Mouse (Mus musculus): ENCODE data around the gene Zdhhc8. TPM values are rescaled to one million over a fixed set of nuclear protein-coding genes. Genes with fewer than 3 reads are reported as not detected.

Zdhhc8 gene
- 28.7 and 29.5 TPM in 2 replicates for polyA plus RNA-seq (2011; ENCODE audit: insufficient read length, low read depth, missing spikeins)

DNA sequence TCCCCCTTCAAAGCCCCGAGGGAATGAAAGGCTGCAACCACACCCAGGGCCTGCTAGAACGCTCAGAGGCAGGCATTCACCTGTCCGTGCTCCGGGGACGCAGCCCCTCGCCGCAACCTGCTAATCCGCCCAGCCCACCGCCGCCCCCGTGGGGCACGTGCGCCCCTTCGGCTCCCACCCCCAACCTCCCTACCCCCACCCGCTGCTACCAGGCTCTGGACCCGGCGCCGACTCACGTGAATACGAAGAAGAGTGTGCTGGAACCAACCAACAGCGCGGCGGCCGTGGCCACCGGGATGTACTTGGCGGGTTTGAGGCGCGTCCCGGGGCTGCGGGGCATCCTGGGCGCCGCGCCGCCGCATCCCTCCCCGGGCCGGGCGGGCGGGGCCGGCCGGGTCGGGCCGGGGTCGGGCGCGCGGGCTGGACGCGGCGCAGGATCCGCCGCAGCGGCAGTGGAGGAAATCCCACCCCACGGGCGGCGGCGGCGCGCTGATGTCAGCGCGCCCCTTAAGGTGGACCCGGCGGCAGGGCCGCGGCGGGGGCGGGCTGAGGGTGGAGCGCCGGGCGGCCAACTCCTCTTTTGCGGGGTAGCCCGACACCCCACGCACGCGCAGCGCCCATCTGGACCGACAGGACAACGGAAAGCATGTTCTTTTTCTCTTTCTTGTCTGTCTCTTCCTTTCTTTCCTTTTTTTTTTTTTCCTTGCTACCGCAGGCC, at the start of gene Zdhhc8:
Gene Zdhhc8, minus strand, starts transcription at position 466 of the 718 bp plus-strand sequence.
- Histone ChIP-seq H3K27ac (ENCODE audit: insufficient read depth, low read length) (peak within 1 kb of the TSS; percentile 83), H3K4me1 (ENCODE audit: control insufficient read depth, insufficient read depth, low read length) (peaks cover 10% of the 10 kb centered on the region; the same call in 1 of the 2 replicates), H3K4me3 (ENCODE audit: insufficient read depth, low read length) (peak within 1 kb of the TSS; percentile 74)
- TF ChIP-seq CTCF (IDR thresholded peaks at IDR 0.05; ENCODE audit: borderline replicate concordance, insufficient read depth, low read length) (no peak), POLR2A (IDR thresholded peaks at IDR 0.05; ENCODE audit: low read depth, low read length) (peak; percentile 59)

DNA sequence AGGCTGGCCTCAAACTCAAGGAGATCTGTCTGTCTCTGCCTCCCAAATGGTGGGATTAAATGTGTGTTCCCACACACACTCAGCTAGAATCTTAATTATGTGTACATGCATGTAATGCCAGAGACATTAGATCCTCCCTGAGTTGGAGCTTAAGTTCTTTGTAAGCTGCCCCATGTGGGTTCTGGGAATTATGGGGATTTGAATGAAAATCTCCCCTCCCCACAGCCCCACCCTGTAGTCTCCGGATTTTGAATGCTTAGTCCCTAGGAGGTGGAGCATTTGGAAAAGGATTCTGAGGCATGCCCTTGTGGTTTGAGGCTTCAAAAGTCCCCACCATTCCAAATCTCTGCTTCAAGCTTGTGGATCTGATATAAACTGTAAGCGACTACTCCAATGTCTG, 40.2 kb upstream of the Zdhhc8 start:
- TF ChIP-seq POLR2A (IDR thresholded peaks at IDR 0.05; ENCODE audit: low read depth, low read length): no peak
- TF ChIP-seq CTCF (IDR thresholded peaks at IDR 0.05; ENCODE audit: borderline replicate concordance, insufficient read depth, low read length): no peak
- Histone ChIP-seq H3K4me1 (ENCODE audit: control insufficient read depth, insufficient read depth, low read length) (no peaks in the 10 kb centered on the region), H3K4me3 (ENCODE audit: insufficient read depth, low read length) (no peak overlapping the region), H3K27ac (ENCODE audit: insufficient read depth, low read length) (no peak overlapping the region)

DNA sequence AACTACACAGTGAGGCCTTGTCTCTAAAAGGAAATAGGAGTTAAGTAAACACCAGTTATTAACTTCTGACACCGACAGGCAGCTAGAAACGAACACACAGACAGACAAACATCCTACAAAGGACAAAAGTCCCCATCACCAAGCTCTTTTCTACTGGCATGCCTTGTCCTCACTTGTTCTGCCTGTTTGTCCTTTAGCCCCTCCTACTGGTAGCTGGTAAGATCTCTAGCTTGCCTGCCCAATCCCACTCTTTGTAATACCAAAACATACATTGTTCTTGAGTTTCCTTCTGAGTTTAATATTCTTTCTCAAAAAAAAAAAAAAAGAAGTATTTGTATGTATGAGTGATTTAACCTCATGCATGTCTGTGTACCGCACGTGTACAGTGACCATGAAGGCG, 33.2 kb upstream of the Zdhhc8 start:
- TF ChIP-seq CTCF (IDR thresholded peaks at IDR 0.05; ENCODE audit: borderline replicate concordance, insufficient read depth, low read length) (no peak), POLR2A (IDR thresholded peaks at IDR 0.05; ENCODE audit: low read depth, low read length) (no peak)
- Histone ChIP-seq H3K4me3 (ENCODE audit: insufficient read depth, low read length) (no peak overlapping the region), H3K27ac (ENCODE audit: insufficient read depth, low read length) (no peak overlapping the region), H3K4me1 (ENCODE audit: control insufficient read depth, insufficient read depth, low read length) (no peaks in the 10 kb centered on the region)

DNA sequence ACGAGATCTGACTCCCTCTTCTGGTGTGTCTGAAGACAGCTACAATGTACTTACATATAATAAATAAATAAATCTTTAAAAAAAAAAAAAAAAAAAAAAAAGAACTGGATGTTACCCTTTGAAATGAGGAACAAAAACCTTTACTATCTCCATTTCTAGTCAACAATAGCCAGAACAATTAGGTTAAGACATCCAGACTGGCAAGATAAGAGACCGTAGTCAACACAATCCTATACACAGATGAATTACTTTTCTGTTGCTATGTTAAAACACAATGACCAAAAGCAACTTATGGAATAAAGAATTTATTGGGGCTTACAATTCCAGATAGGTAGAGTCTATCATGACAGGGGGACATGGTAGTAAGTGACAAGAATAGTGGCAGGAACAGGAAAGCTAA, 30.1 kb upstream of the Zdhhc8 start:
- H3K4me3 ChIP-seq (ENCODE audit: insufficient read depth, low read length): no peak overlapping the region
- no peak overlapping the region for H3K27ac ChIP-seq (ENCODE audit: insufficient read depth, low read length)
- no peak for TF ChIP-seq POLR2A (IDR thresholded peaks at IDR 0.05; ENCODE audit: low read depth, low read length)
- no peak for TF ChIP-seq CTCF (IDR thresholded peaks at IDR 0.05; ENCODE audit: borderline replicate concordance, insufficient read depth, low read length)
- no peaks in the 10 kb centered on the region for H3K4me1 ChIP-seq (ENCODE audit: control insufficient read depth, insufficient read depth, low read length)

DNA sequence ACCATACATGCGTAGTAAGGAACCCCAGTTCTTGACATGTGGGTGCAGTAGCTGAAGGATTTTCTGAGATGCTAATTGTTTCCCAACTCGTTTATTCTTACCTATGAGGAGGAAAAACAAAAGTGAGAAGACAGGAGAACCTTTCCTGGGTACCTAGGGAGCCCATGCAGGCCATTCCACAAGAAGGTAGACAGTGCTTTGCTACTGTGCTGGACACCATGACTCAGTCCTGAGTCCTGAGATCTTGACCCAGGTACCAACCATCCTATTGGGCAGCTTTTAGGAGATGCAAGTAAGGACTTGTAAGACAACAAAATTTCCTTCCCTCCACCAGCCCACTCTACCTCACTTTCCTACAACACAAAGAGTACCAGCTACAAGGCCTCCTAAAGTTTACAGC, 23.3 kb upstream of the Zdhhc8 start, which contains the start of gene Gm49776:
Gene Gm49776, minus strand, starts transcription at position 101 of the 400 bp plus-strand sequence.
- Histone ChIP-seq H3K4me3 (ENCODE audit: insufficient read depth, low read length) (no peak within 1 kb of the TSS), H3K27ac (ENCODE audit: insufficient read depth, low read length) (no peak within 1 kb of the TSS), H3K4me1 (ENCODE audit: control insufficient read depth, insufficient read depth, low read length) (no peaks in the 10 kb centered on the region)
- TF ChIP-seq POLR2A (IDR thresholded peaks at IDR 0.05; ENCODE audit: low read depth, low read length) (no peak), CTCF (IDR thresholded peaks at IDR 0.05; ENCODE audit: borderline replicate concordance, insufficient read depth, low read length) (no peak)

DNA sequence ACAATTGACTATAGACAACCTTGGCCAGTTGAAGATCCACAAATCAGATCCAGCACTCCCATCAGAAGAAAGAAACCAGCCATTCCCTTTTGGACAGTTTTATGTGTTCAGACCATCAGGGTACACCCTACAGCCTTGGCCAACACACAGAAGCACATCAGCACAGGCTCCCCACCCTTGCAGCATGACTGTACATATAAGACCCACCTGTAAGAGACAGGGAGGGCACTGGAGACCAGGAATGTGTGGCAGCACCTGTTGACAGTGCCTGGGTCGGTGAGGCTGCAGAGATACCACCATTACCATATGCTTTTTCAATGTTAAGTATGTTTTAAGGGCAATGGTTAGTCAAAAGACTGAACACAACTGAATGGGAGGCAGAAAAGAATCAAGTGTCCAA, 18.9 kb upstream of the Zdhhc8 start:
- peaks cover 6% of the 10 kb centered on the region; the same call in 1 of the 2 replicates for H3K4me1 ChIP-seq (ENCODE audit: control insufficient read depth, insufficient read depth, low read length)
- H3K4me3 ChIP-seq (ENCODE audit: insufficient read depth, low read length): no peak overlapping the region
- TF ChIP-seq POLR2A (IDR thresholded peaks at IDR 0.05; ENCODE audit: low read depth, low read length) (no peak), CTCF (IDR thresholded peaks at IDR 0.05; ENCODE audit: borderline replicate concordance, insufficient read depth, low read length) (no peak)
- no peak overlapping the region for H3K27ac ChIP-seq (ENCODE audit: insufficient read depth, low read length)

DNA sequence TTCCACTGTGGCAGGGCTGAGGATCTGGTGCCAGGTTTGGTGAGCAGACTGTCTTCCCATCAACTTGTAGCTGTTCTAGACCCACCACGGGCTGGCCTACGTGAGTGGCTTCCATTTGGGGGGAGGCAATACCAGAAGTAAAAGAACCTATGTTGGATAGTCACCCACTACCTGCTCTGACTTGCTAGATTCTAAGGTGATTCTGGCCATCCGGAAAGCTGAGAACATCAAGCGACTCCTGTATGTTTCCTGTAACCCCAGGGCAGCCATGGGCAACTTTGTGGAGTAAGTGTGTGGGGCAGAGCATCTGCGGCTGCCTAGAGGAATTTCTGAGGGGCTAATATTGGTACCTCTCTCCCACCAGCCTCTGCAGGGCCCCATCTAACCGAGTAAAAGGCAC, 17.8 kb upstream of the Zdhhc8 start:
- Histone ChIP-seq H3K27ac (ENCODE audit: insufficient read depth, low read length) (no peak overlapping the region), H3K4me1 (ENCODE audit: control insufficient read depth, insufficient read depth, low read length) (peaks cover 6% of the 10 kb centered on the region; the same call in 1 of the 2 replicates), H3K4me3 (ENCODE audit: insufficient read depth, low read length) (no peak overlapping the region)
- TF ChIP-seq CTCF (IDR thresholded peaks at IDR 0.05; ENCODE audit: borderline replicate concordance, insufficient read depth, low read length): no peak

DNA sequence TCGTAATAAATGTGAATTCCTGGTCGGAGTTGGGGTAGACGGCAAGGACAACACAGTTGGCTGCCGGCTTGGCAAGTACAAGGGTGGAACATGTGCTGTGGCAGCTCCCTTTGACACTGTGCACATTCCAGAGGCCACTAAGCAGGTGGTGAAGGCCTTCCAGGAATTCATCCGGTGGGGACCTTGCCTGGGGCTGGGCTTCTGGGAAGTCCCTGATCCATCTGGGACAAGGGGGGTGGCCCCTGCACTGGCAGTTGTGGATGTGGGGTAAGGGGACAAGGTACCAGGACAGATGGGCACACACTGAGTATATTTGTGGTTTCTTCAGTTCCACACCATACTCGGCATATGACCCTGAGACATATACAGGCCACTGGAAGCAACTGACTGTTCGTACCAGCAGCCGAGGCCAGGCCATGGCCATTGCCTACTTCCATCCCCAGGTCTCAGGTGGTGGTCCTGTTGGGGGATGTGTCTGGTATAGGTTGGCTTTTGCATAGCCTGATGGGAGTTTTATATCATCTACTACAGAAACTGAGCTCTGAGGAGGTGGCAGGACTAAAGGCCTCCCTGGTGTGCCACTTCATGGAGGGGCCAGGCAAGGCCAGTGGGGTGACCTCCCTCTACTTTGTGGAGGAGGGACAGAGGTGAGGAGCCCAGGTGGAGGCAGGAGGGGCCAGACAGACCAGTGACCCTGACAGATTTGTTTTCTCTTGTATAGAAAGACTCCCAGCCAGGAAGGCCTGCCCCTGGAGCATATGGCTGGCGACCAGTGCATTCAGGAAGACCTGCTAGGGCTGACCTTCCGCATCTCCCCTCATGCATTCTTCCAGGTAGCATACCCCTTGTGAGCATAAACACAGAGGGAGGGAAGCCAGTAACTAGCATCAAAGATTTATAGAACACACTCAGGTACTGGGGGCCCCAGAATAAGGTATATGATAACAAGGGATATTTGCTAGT, 16.2 kb upstream of the Zdhhc8 start:
- Histone ChIP-seq H3K4me3 (ENCODE audit: insufficient read depth, low read length) (no peak overlapping the region), H3K4me1 (ENCODE audit: control insufficient read depth, insufficient read depth, low read length) (peaks cover 9% of the 10 kb centered on the region; the same call in 1 of the 2 replicates)
- TF ChIP-seq POLR2A (IDR thresholded peaks at IDR 0.05; ENCODE audit: low read depth, low read length) (no peak), CTCF (IDR thresholded peaks at IDR 0.05; ENCODE audit: borderline replicate concordance, insufficient read depth, low read length) (no peak)

DNA sequence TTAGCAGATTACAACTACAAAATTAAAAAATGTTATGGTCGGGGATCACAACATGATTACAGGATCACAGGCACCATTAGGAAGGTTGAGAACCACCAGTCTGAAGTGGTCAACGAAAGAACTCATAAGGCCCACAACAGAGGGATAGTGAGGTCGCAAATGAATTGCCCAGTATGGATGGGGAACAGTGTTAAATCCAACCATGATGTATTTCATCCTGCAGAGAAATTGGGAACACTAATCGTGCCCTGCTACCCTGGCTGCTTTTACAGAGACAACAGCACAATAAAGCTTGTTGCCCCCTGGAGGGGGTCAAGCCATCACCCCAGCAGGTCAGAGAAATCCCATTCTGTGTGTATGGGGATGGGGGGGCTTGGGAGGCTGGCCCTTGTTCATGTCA, 15.3 kb upstream of the Zdhhc8 start:
- TF ChIP-seq POLR2A (IDR thresholded peaks at IDR 0.05; ENCODE audit: low read depth, low read length) (no peak), CTCF (IDR thresholded peaks at IDR 0.05; ENCODE audit: borderline replicate concordance, insufficient read depth, low read length) (no peak)
- Histone ChIP-seq H3K4me1 (ENCODE audit: control insufficient read depth, insufficient read depth, low read length) (peaks cover 9% of the 10 kb centered on the region; the same call in 1 of the 2 replicates), H3K4me3 (ENCODE audit: insufficient read depth, low read length) (peak overlapping the region; percentile 63), H3K27ac (ENCODE audit: insufficient read depth, low read length) (no peak overlapping the region)

More for the DNA sequence above, 16.2 kb upstream of the Zdhhc8 start:
- no peak overlapping the region for H3K27ac ChIP-seq (ENCODE audit: insufficient read depth, low read length)

Measured in embryonic fibroblast, embryonic 13.5 days (primary cell).